Mouse (Mus musculus) MEL (cell line): Measurements from ENCODE around the gene Fut2.

Experiments
- CTCF ChIP-seq, 3 experiments: IDR thresholded peaks in 2 of 3; conservative IDR thresholded peaks in 1 of 3; 2 replicates each; pipeline ENCODE4 v1.5.1; 2011 to 2012; ENCODE audit warnings: low read length in 3 of 3, low read depth in 2 of 3, mild to moderate bottlenecking in 2 of 3, improper control_type of control experiment in 1 of 3, inconsistent platforms in 1 of 3, mixed read lengths in 1 of 3, moderate library complexity in 1 of 3; ENCODE audit not compliant: control insufficient read depth in 1 of 3, insufficient read depth in 1 of 3, poor library complexity in 1 of 3, severe bottlenecking in 1 of 3
- EP300 ChIP-seq, 2 experiments: IDR thresholded peaks; 2 replicates each; pipeline ENCODE4 v1.6.1; 2011; ENCODE audit warnings: improper control_type of control experiment in 2 of 2, low read length in 2 of 2, low read depth in 1 of 2, mild to moderate bottlenecking in 1 of 2
- ETS1 ChIP-seq: IDR thresholded peaks from 2 replicates; pipeline ENCODE4 v1.6.1; 2012; ENCODE audit warnings: low read depth, mild to moderate bottlenecking, inconsistent platforms, low read length, improper control_type of control experiment, moderate library complexity
- KAT2A ChIP-seq: conservative IDR thresholded peaks from 2 replicates; pipeline ENCODE4 v1.6.1; 2012; ENCODE audit warnings: low read depth, low read length, improper control_type of control experiment, inconsistent platforms
- NRF1 ChIP-seq: IDR thresholded peaks from 2 replicates; pipeline ENCODE4 v1.6.1; 2014; ENCODE audit warnings: low read depth, mild to moderate bottlenecking, inconsistent platforms, low read length, improper control_type of control experiment, moderate library complexity; ENCODE audit not compliant: poor library complexity, insufficient read depth, severe bottlenecking
- TCF12 ChIP-seq: IDR thresholded peaks from 2 replicates; pipeline ENCODE4 v1.6.1; 2014; ENCODE audit warnings: low read depth, mild to moderate bottlenecking, inconsistent platforms, low read length, improper control_type of control experiment, moderate library complexity
- USF1 ChIP-seq: IDR thresholded peaks from 2 replicates; pipeline ENCODE4 v1.6.1; 2014; ENCODE audit warnings: low read depth, mild to moderate bottlenecking, inconsistent platforms, low read length, improper control_type of control experiment, moderate library complexity
- USF2 ChIP-seq, 2 experiments: IDR thresholded peaks; 2 replicates each; pipeline ENCODE4 v1.6.1; 2011 to 2012; ENCODE audit warnings: improper control_type of control experiment in 2 of 2, low read length in 2 of 2, borderline replicate concordance in 1 of 2, inconsistent platforms in 1 of 2, low read depth in 1 of 2, mild to moderate bottlenecking in 1 of 2; ENCODE audit not compliant: insufficient read depth in 1 of 2

DNA sequence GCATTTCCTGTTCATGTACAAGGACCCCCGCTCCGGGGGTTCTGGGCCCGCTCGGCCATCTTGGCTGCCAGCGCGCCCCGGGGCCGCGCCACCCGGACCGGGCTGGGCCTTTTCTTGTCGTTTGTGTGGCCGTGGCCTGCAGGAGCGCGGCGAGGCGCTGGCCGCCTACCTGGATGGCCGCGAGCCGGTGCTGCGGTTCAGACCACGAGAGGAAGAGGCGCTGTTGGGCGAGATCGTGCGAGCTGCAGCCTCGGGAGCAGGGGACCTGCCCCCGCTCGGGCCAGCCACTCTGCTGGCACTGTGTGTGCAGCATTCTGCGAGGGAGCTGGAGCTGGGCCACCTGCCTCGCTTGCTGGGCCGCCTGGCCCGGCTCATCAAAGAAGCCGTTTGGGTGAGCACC is 33.7 kb downstream of the Fut2 start:
- no peak for TF ChIP-seq EP300 (IDR thresholded peaks at IDR 0.05; ENCODE audit: low read depth in 1 of 2, low read length in 2 of 2)
- TF ChIP-seq ETS1: no peak
- no peak for TF ChIP-seq KAT2A
- TF ChIP-seq CTCF (IDR thresholded peaks at IDR 0.05 in 2 of 3, conservative IDR thresholded peaks at IDR 0.05 in 1 of 3; ENCODE audit: control insufficient read depth in 1 of 3, insufficient read depth in 1 of 3, low read depth in 2 of 3, low read length in 3 of 3, poor library complexity in 1 of 3, severe bottlenecking in 1 of 3): no peak
- TF ChIP-seq USF1: no peak
- no peak for TF ChIP-seq USF2 (IDR thresholded peaks at IDR 0.05; ENCODE audit: borderline replicate concordance in 1 of 2, insufficient read depth in 1 of 2, low read depth in 1 of 2, low read length in 2 of 2)
- TF ChIP-seq NRF1: no peak
- no peak for TF ChIP-seq TCF12
